Mouse (Mus musculus) heart, postnatal 0 days (tissue): Measurements from ENCODE around the gene Fbxo33.

ENCODE experiments used
- CTCF ChIP-seq: IDR thresholded peaks from 2 replicates; pipeline ENCODE4 v1.5.1; 2016; ENCODE audit warnings: antibody characterized with exemption, control low read depth, low read depth
- EP300 ChIP-seq: IDR thresholded peaks from 2 replicates; pipeline ENCODE4 v1.6.1; 2016; ENCODE audit warnings: antibody characterized with exemption, low read depth

- TF ChIP-seq CTCF (no peak), EP300 (no peak)
Observed at GRCm38 (mm10) chr12:59195065-59195464, 24.5 kb downstream of the Fbxo33 start.
